Mouse (Mus musculus): ENCODE measurements around the gene H2-T22. TPM values are rescaled to one million over a fixed set of nuclear protein-coding genes. Genes with fewer than 3 reads are reported as not detected.
A peak's percentile ranks its signal among the peaks of the same experiment; 100 is the strongest.
"Not testable (repeated sequence)": the region's sequence is repeated elsewhere in the genome, so short reads cannot be mapped to it uniquely, and the experiment has no call there.

H2-T22 gene
- polyA plus RNA-seq, 2 experiments: 7.9 to 10.6 TPM

DNA sequence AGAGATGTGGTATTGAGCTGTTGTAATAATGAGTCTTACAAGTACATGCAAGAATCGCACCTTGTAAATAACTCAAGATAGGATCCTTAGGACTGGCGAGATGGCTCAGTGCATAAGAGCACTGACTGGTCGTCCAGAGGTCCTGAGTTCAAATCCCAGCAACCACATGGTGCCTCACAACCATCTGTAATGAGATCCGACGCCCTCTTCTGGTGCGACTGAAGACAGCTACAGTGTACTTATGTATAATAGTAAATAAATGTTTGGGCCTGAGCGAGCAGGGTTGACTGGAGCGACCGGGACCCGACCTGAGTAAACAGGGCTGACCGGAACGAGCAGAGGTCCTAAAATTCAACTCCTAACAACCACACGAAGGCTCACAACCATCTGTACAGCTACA is 6.4 kb downstream of the H2-T22 start:
- H3K9ac ChIP-seq (replicated peaks); H3K27me3 ChIP-seq (ENCODE audit: control insufficient read depth, insufficient read depth, low read length); H3K9me3 ChIP-seq (ENCODE audit: control insufficient read depth, low read length); H3K36me3 ChIP-seq (replicated peaks; ENCODE audit: control insufficient read depth, insufficient read depth, low read depth); H3K4me3 ChIP-seq (ENCODE audit: insufficient read depth in 1 of 2, low read depth in 2 of 2, low read length in 2 of 2); DNase-seq (ENCODE audit: low read depth in 3 of 3, low spot score in 3 of 3); H3K27ac ChIP-seq; H3K4me1 ChIP-seq (replicated peaks; ENCODE audit: control insufficient read depth in 2 of 2, insufficient read depth in 2 of 2, low read length in 1 of 2); ATAC-seq (ENCODE audit: insufficient read depth); H3K4me2 ChIP-seq (ENCODE audit: low read depth): not testable (repeated sequence)
- TF ChIP-seq CTCF (IDR thresholded peaks at IDR 0.05; ENCODE audit: low read depth): 0 out of 2 replicates have a peak, but pooled peaks have one; percentile 27
- 73% methylated on average over 13 of the region's 13 CpGs for WGBS (ENCODE audit: insufficient replicate concordance)

- H3K9ac ChIP-seq (replicated peaks); H3K27ac ChIP-seq; DNase-seq (ENCODE audit: low read depth in 3 of 3, low spot score in 3 of 3); H3K4me3 ChIP-seq (ENCODE audit: insufficient read depth in 1 of 2, low read depth in 2 of 2, low read length in 2 of 2); H3K9me3 ChIP-seq (ENCODE audit: control insufficient read depth, low read length); H3K4me2 ChIP-seq (ENCODE audit: low read depth); H3K27me3 ChIP-seq (ENCODE audit: control insufficient read depth, insufficient read depth, low read length); H3K36me3 ChIP-seq (replicated peaks; ENCODE audit: control insufficient read depth, insufficient read depth, low read depth): not testable (repeated sequence)
- ATAC-seq (ENCODE audit: insufficient read depth): peak; percentile 59
- 26% methylated on average over 3 of the region's 3 CpGs for WGBS (ENCODE audit: insufficient replicate concordance)
- peak; percentile 72 for TF ChIP-seq CTCF (IDR thresholded peaks at IDR 0.05; ENCODE audit: low read depth)
- H3K4me1 ChIP-seq (replicated peaks; ENCODE audit: control insufficient read depth in 2 of 2, insufficient read depth in 2 of 2, low read length in 1 of 2): peaks cover 0 to 12% of the 10 kb centered on the region in 2 experiments; a peak in 3 of 4 replicates
Measured at GRCm38 (mm10) chr17:36035010-36035638, 7.4 kb downstream of the H2-T22 start.

GRCm38 (mm10) chr17:36034524-36034923 is 8.0 kb downstream of the H2-T22 start:
- H3K9ac ChIP-seq (replicated peaks); H3K4me3 ChIP-seq (ENCODE audit: insufficient read depth in 1 of 2, low read depth in 2 of 2, low read length in 2 of 2); H3K36me3 ChIP-seq (replicated peaks; ENCODE audit: control insufficient read depth, insufficient read depth, low read depth); H3K9me3 ChIP-seq (ENCODE audit: control insufficient read depth, low read length); H3K27ac ChIP-seq; H3K27me3 ChIP-seq (ENCODE audit: control insufficient read depth, insufficient read depth, low read length); H3K4me2 ChIP-seq (ENCODE audit: low read depth); DNase-seq (ENCODE audit: low read depth in 3 of 3, low spot score in 3 of 3): not testable (repeated sequence)
- H3K4me1 ChIP-seq (replicated peaks; ENCODE audit: control insufficient read depth in 2 of 2, insufficient read depth in 2 of 2, low read length in 1 of 2): peaks cover 0 to 14% of the 10 kb centered on the region in 2 experiments; a peak in 3 of 4 replicates
- ATAC-seq (ENCODE audit: insufficient read depth): peak; percentile 27; the same call in 1 of the 2 replicates
- WGBS (ENCODE audit: insufficient replicate concordance): 62% methylated on average over 3 of the region's 3 CpGs

GRCm38 (mm10) chr17:36032351-36032875 is 10.1 kb downstream of the H2-T22 start, which contains the start of gene H2-T23:
Gene H2-T23 (minus strand): TSS chr17:36032855.
- Histone ChIP-seq H3K4me1 (replicated peaks; ENCODE audit: control insufficient read depth in 2 of 2, insufficient read depth in 2 of 2, low read length in 1 of 2) (peaks cover 0 to 16% of the 10 kb centered on the region in 2 experiments; a peak in 3 of 4 replicates), H3K27ac (peak within 1 kb of the TSS; percentile 35; the same call in 1 of the 2 replicates), H3K4me2 (ENCODE audit: low read depth) (peak within 1 kb of the TSS; percentile 83), H3K4me3 (ENCODE audit: insufficient read depth in 1 of 2, low read depth in 2 of 2, low read length in 2 of 2) (peak within 1 kb of the TSS; percentile 70 to 74), H3K9ac (replicated peaks) (peak within 1 kb of the TSS; percentile 79)
- H3K27me3 ChIP-seq (ENCODE audit: control insufficient read depth, insufficient read depth, low read length); H3K9me3 ChIP-seq (ENCODE audit: control insufficient read depth, low read length); H3K36me3 ChIP-seq (replicated peaks; ENCODE audit: control insufficient read depth, insufficient read depth, low read depth): not testable (repeated sequence)
- WGBS (ENCODE audit: insufficient replicate concordance): under 1% methylated on average over 25 of the region's 25 CpGs
- peak; percentile 36 for ATAC-seq (ENCODE audit: insufficient read depth)
- DNase-seq (ENCODE audit: low read depth in 3 of 3, low spot score in 3 of 3): peak in 1 of 3 experiments; percentile 54

GRCm38 (mm10) chr17:36031583-36032331 is 10.8 kb downstream of the H2-T22 start:
- not testable (repeated sequence) for DNase-seq (ENCODE audit: low read depth in 3 of 3, low spot score in 3 of 3); H3K36me3 ChIP-seq (replicated peaks; ENCODE audit: control insufficient read depth, insufficient read depth, low read depth); H3K27me3 ChIP-seq (ENCODE audit: control insufficient read depth, insufficient read depth, low read length); H3K9me3 ChIP-seq (ENCODE audit: control insufficient read depth, low read length)
- WGBS (ENCODE audit: insufficient replicate concordance): 3% methylated on average over 40 of the region's 40 CpGs
- peak overlapping the region; percentile 79 for H3K9ac ChIP-seq (replicated peaks)
- H3K4me3 ChIP-seq (ENCODE audit: insufficient read depth in 1 of 2, low read depth in 2 of 2, low read length in 2 of 2): peak overlapping the region; percentile 70 to 74
- peak overlapping the region; percentile 35; the same call in 1 of the 2 replicates for H3K27ac ChIP-seq
- peaks cover 0 to 16% of the 10 kb centered on the region in 2 experiments; a peak in 3 of 4 replicates for H3K4me1 ChIP-seq (replicated peaks; ENCODE audit: control insufficient read depth in 2 of 2, insufficient read depth in 2 of 2, low read length in 1 of 2)
- peak; percentile 55; the same call in 1 of the 2 replicates for ATAC-seq (ENCODE audit: insufficient read depth)
- peak; percentile 74 for TF ChIP-seq CTCF (IDR thresholded peaks at IDR 0.05; ENCODE audit: low read depth)
- H3K4me2 ChIP-seq (ENCODE audit: low read depth): peak overlapping the region; percentile 83

DNA sequence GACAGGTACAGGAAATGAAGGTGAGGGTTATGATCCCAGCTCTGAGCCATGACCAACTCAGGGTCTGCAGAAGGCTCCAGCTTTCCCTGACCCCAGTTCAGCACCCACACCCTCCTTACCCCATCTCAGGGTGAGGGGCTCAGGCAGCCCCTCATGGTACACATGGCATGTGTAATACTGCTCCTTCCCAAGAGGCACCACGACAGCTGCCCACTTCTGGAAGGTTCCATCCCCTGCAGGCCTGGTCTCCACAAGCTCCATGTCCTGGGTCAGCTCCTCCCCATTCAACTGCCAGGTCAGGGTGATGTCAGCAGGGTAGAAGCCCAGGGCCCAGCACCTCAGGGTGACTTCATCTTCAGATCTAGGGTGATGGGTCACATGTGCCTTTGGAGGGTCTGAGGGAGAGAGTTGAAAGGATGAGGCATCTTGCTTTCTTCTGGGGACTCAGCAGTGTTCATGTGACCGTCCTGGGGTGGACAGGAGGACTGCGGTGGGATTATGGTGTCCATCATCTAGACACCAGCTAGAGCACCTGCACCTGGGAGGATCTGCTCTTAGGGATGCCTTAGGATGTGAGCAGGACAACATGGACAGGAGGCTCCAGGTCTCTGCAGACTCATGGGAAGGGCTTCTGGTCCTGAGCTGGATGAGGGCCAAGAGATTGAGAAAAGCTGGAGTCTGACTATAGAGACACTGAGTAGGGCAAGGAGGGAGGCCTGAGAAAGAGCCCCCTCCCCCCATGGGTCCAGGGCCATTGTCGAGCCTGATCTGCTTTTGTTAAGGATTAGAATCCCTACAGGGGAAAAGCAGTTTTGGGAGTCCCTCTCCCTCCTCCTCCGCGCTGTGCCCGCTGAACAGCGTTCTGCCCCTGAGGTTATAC is 11.6 kb downstream of the H2-T22 start:
- Histone ChIP-seq H3K9ac (replicated peaks) (0 out of 2 replicates have a peak overlapping the region, but pooled peaks have one; percentile 2), H3K4me2 (ENCODE audit: low read depth) (peak overlapping the region; percentile 83), H3K4me3 (ENCODE audit: insufficient read depth in 1 of 2, low read depth in 2 of 2, low read length in 2 of 2) (peak overlapping the region; percentile 70 to 74; a peak in 3 of 4 replicates), H3K4me1 (replicated peaks; ENCODE audit: control insufficient read depth in 2 of 2, insufficient read depth in 2 of 2, low read length in 1 of 2) (peaks cover 0 to 16% of the 10 kb centered on the region in 2 experiments; a peak in 3 of 4 replicates)
- H3K27ac ChIP-seq; DNase-seq (ENCODE audit: low read depth in 3 of 3, low spot score in 3 of 3); H3K27me3 ChIP-seq (ENCODE audit: control insufficient read depth, insufficient read depth, low read length); H3K36me3 ChIP-seq (replicated peaks; ENCODE audit: control insufficient read depth, insufficient read depth, low read depth); H3K9me3 ChIP-seq (ENCODE audit: control insufficient read depth, low read length); ATAC-seq (ENCODE audit: insufficient read depth): not testable (repeated sequence)
- 59% methylated on average over 8 of the region's 8 CpGs for WGBS (ENCODE audit: insufficient replicate concordance)

All from liver, embryonic 14.5 days (tissue).